Mouse (Mus musculus) brain, embryonic 14.5 days (tissue): ENCODE data around the gene Slco1a1.

Experiments
- CTCF ChIP-seq: fragments of 200-500 bp; IDR thresholded peaks from 2 replicates; pipeline ENCODE4 v1.5.1; 2012; ENCODE audit warnings: inconsistent platforms, mild to moderate bottlenecking, moderate library complexity, borderline replicate concordance; ENCODE audit not compliant: insufficient read depth, insufficient read length; ENCODE audit errors: extremely low read depth
- POLR2A ChIP-seq: fragments of 200-500 bp; IDR thresholded peaks from 2 replicates; pipeline ENCODE4 v1.6.1; 2012; ENCODE audit warnings: mild to moderate bottlenecking, inconsistent platforms, borderline replicate concordance; ENCODE audit not compliant: poor library complexity, insufficient read depth, insufficient read length, severe bottlenecking; ENCODE audit errors: extremely low read depth

DNA sequence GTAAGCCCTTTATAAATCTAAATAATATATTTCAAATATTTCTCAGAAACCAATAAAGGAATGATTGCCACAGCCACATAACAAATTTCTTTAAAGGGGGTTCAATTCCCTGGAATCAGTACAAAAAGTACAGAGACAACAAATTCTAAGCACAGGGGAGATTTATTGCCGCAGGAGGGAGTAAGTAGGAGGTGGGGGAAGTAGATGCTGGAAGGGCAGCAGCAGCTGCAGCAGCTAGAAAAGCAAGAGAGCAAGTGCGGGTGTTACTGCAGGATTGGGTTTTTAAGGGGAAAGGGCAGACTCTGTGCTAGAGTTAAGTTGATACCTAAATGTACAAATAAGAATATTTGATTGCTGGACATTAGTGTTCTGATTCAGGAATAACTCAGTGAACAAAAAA lies 57.0 kb downstream of the Slco1a1 start:
- TF ChIP-seq CTCF (no peak), POLR2A (no peak)
